Mouse (Mus musculus) left cerebral cortex, adult 2 months (tissue): ENCODE results near the gene Mnt. TPM values are rescaled to one million over a fixed set of nuclear protein-coding genes. Genes with fewer than 3 reads are reported as not detected.

Experiments used
- DNase-seq, 2 experiments: peaks; one replicate each; pipeline ENCODE4 v3.0.0; 2021 to 2022; ENCODE audit warnings: low spot score in 2 of 2, mixed read lengths in 1 of 2; ENCODE audit errors: extremely low spot score in 1 of 2
- H3K27ac ChIP-seq: fragments of 200-600 bp; 2 replicates; pipeline ENCODE4 v1.8.1; 2022
- H3K4me3 ChIP-seq: fragments of 200-600 bp; 2 replicates; pipeline ENCODE4 v1.8.1; 2022
- CTCF ChIP-seq: fragments of 200-600 bp; IDR thresholded peaks from 2 replicates; pipeline ENCODE4 v1.8.1; 2022; ENCODE audit warnings: antibody characterized with exemption, mild to moderate bottlenecking, moderate library complexity
- intact Hi-C: fragments of 180-260 bp; cut with DNase I; formaldehyde crosslinking; loops from one replicate; pipeline ENCODE4 v1.15.1; 2025
- total RNA-seq, 2 experiments: library from RNA; stranded (reverse); gene quantifications; 2 replicates each; pipeline ENCODE4 v1.2.3; 2021

The Mnt gene
- total RNA-seq, 2 experiments from 2014 or later = 32.4 to 37.3 TPM

DNA sequence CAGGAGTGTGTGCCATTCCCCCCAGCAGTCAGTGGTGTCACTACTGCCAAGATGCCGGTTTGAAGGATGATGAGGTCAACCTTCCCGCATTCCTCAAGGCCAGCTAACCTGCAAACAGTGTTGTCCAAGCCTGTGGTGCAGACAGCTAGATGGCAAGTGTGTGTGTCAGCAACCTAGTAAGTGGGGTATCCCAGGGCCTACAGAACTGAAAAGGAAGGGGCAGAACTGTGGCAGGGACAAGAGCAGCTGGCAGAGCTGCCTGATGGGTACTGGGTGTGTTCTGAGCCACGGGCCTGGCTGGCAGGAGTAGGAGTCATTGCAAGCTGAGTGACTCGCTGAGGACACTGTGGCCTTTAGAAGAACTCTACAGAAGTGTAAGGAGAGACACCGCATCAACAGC lies 31.4 kb downstream of the Mnt start:
- Histone ChIP-seq H3K27ac (no peak overlapping the region), H3K4me3 (no peak overlapping the region)
- DNase-seq = no peak
- intact Hi-C loops = no loop called here
- TF ChIP-seq CTCF = no peak

DNA sequence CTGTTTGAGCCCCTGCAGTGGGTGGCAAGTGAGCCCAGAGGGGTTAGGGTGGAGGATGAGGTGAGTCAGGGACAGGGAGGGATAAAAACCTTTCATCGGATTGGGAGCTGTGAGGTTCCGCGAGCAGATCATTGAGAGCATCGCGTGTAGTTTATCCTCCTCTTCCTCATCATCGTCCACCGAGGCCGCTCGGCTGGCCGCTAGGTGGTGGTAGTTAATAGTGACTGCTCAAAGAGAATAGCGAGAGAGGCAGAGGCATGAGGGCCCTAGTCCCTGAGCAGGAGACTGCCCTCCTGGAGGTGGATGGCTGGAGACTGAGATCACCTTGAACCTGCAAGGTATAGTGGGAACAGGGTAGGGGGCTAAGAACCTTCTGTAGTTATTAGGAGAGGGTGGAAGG lies 32.8 kb downstream of the Mnt start:
- intact Hi-C loops = no loop called here
- Histone ChIP-seq H3K4me3 (no peak overlapping the region), H3K27ac (no peak overlapping the region)
- TF ChIP-seq CTCF = peak; percentile 50
- no peak for DNase-seq

DNA sequence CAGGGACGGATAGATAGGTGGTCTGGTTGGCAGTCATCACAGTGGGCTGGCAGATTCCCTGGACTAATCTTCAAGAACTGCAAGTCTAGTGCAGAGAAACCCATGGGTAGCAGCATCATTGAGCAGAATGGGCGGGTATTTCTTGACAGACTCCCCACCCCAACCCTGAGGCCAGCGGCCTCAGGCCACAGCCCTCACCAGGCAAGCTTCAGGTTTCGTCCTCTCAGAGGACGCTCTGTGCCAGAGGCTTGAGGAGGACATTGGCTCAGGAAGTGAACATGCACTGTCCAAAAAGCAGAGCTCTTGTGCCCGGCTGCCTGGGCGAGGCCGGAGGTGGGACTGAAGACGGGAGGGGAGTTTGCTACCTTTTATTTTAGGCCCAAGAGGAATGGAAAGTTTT lies 33.7 kb downstream of the Mnt start:
- no peak for TF ChIP-seq CTCF
- intact Hi-C loops = no loop called here
- H3K27ac ChIP-seq = no peak overlapping the region

DNA sequence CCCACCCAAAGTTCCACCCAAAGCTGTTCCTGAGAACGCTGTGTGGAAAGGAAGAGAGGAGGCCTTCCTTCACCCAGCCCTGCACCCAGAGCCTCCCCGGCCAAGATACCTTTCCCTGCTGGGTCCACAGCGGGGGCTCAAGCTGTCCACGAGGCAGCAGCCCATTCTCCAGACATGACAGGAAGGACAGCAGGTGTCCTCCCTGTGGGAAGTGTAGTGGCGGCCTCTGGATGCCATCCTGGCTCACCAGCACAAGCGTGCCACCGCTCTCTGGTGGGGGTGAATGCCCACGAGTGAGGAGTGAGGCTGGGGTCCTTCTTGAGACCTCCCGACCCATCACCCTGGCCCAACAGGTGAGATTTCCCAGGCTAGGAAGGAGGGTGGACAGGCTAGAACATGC lies 34.5 kb downstream of the Mnt start:
- no peak overlapping the region for H3K27ac ChIP-seq
- no peak for TF ChIP-seq CTCF
- H3K4me3 ChIP-seq = no peak overlapping the region
- no peak for DNase-seq
- intact Hi-C loops = no loop called here

More for the DNA sequence above, 33.7 kb downstream of the Mnt start:
- no peak overlapping the region for H3K4me3 ChIP-seq
- no peak for DNase-seq

DNA sequence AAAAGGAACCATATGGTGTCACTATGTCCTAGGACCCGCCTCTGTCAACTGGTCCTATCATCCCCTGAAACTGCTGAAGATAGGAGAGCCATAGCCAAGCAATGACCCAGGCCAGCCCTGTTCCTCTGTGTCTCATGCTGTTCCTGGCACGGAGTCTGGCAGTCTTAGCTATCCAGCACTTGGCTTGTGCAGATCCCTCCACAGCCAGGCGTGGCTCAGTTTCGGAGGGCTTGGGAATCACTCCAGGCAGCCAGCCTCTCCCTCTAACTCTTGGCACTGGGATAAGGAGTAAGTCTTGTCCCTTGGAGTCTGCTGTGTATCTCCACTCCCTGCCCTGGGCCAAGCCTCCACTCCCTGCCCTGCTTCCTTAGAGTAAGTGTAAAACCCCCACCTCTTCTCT lies 35.9 kb downstream of the Mnt start:
- TF ChIP-seq CTCF = no peak
- DNase-seq = no peak
- Histone ChIP-seq H3K4me3 (no peak overlapping the region), H3K27ac (no peak overlapping the region)
- intact Hi-C loops = no loop called here

DNA sequence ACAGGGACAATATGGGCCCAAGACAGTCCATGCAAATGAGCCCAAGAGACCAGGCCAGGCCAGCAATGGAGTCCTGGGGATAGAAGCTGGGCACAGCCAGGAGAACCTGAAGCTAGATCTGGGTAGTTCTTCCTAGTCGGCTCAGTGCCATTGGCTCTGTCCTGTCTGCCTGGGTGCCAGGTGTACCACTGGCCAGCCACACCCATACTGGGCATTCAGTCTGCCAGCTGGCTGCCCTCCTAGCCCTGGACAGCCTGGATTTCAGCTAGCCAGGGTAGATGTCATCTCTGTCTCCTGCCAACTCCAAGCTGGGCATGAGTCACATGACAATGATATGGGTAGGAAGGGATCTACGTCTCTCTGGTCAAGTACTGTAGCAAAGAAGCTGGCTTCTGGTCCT lies 36.5 kb downstream of the Mnt start:
- no peak for DNase-seq
- TF ChIP-seq CTCF = no peak
- intact Hi-C loops = no loop called here
- Histone ChIP-seq H3K4me3 (no peak overlapping the region), H3K27ac (no peak overlapping the region)

DNA sequence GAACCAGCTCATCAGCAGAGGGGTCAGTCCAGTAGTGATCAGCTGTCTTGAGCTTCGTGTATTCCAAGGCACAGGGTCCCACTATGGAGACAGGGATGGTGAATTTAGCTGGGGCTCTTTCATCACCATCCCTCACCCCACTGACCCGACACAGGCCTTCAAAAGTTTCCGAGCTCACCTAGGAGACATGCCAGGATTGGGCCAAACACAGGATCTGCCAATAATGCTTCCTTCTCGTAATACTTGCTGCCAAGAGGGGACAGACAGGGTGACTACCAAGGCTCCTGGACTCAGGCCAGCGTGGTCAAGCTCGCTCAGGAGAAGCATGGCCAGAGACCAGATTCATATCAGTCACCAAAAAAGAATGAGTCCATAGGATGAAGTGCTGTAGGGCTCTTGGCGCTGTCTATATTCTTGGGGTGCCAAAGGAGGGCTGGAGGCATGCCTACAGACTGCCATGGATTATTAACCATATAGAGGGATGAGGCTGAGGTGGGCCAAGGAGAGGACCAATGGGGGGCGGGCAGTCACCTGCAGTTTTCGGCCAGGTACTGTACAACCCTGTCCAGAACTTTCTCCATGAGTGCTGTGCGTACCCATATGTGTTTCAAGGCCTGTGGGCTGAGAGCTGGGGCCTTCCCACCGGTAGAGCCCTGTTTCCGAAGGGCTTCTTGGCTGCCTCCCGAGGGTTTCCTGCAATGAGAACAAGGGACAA lies 37.5 kb downstream of the Mnt start:
- no peak overlapping the region for H3K4me3 ChIP-seq
- no peak for DNase-seq
- intact Hi-C loops = no loop called here
- no peak for TF ChIP-seq CTCF
- no peak overlapping the region for H3K27ac ChIP-seq

DNA sequence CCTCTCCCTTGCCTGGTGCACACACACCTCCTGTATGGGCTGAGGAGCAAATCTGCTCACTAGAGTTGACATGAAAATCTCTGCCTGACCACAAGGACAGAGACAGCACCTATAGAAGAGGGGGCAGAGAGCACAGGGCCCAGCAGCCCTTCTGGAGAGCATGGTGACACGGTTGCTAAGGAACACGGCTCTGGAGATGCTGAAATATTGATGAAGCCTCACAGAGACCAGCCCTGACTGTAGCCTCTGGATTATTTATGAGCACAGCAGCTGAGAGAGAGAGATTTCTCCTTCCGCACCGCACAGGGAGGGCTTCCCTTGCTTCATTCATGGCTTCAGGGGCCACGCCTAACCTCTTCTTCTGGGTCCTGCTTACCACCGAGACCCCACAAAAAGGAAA lies 38.9 kb downstream of the Mnt start:
- TF ChIP-seq CTCF = no peak
- no peak for DNase-seq
- intact Hi-C loops = no loop called here
- no peak overlapping the region for H3K4me3 ChIP-seq
- H3K27ac ChIP-seq = no peak overlapping the region

DNA sequence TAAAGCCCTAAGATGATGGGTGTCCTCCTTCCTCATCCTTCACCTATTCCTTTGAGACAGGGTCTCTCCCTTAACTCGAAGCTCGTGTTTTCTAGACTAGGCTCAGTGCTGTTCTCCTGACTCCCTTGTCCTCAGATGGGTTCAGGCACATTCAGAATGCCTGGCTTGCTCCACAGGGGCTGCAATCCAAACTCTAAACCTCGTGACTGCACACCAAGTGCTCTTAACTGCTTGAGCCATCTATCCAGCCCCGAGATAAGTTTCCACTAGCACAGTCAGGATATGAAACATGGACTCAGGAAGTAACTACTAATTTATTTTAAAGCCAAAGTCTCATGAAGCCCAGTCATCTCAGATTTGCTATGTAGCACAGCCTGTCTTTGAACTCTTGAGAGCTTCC lies 39.8 kb downstream of the Mnt start:
- no peak for DNase-seq
- Histone ChIP-seq H3K27ac (no peak overlapping the region; the same call in 1 of the 2 replicates), H3K4me3 (no peak overlapping the region)
- TF ChIP-seq CTCF = no peak
- intact Hi-C loops = no loop called here

DNA sequence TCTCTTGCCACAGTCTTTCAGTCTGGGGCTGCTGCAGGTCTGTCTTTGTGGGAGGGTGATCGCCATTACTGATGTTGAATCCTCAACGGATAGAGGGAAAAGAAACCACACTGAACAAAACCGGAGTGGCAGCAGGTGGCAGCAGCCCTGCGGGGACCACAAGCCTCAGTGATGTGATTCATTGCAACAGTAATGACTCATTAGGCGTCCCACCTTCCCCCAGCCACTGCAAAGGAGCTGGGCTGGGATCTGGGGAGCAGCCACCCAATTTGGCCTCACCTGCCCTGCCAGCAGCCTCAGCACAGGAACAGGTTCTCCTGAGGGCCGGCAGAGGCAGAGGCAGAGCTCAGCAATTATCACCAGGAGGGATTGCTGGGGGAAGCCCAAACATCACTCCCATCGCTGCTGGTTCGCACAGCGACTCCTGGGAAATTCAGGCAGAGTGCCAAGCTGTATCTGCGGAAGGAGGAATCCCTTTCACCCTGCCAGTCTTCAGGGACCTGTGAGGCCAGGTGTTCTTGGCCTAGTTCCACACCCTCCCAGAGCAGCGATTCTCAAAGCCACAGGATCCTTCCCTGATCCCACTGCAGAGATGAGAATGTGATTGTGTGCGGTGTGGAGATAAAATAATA lies 40.4 kb downstream of the Mnt start:
- no peak overlapping the region for H3K4me3 ChIP-seq
- peak; percentile 38 for TF ChIP-seq CTCF
- intact Hi-C loops = no loop called here
- peak; percentile 59 to 63 for DNase-seq
- peak overlapping the region; percentile 28; the same call in 1 of the 2 replicates for H3K27ac ChIP-seq

DNA sequence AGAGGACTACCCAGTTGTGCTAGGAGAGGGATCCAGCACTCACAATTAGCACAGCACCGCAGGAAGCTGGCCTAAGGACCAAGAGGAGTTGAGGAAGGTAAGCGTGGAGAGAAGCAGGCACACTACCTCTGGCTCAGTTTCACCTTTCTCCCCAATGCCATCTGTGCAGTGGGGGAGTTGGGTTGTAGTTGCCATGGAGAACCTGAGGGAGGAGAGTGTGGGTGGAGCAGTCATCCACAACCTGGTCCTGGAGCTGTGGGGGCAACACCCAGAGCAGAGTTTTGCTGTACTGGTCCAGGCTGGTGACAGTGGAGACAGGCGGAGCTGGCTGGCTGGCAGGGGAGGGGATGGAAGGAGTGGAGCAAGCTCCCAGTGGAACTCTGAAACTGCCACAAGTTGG lies 43.9 kb downstream of the Mnt start:
- Histone ChIP-seq H3K27ac (peak overlapping the region; percentile 40), H3K4me3 (no peak overlapping the region)
- peak in 1 of 2 experiments; percentile 45 for DNase-seq
- intact Hi-C loops = loop anchor here (1.0 kb wide), 1 partner anchor 296 kb away; no protein-coding TSS in a partner anchor
- no peak for TF ChIP-seq CTCF

DNA sequence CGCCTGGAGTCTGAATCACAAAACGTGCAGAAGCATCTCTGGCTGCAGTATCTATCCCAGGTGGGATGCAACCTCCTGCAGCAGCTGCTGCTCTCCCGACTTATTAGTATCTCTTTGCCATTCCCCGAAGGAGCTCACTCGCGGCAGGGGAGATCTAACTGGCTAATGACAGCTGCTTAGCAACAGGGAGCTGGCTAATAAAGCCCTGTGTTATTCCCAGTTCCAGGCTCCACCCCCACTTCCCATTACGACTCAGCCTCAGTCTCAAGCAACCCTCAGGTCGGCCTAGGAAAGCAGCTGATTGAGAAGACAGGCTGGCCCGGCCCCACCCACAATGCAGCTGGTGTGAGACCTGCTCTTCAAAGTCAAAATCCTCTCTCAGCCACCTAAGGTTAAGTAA lies 46.1 kb downstream of the Mnt start:
- intact Hi-C loops = loop anchor here (1.0 kb wide), 1 partner anchor 22 kb away; the partner anchor contains the start of gene Tsr1
- peak; percentile 41 to 72 for DNase-seq
- TF ChIP-seq CTCF = no peak
- Histone ChIP-seq H3K27ac (peak overlapping the region; percentile 79), H3K4me3 (peak overlapping the region; percentile 15)

DNA sequence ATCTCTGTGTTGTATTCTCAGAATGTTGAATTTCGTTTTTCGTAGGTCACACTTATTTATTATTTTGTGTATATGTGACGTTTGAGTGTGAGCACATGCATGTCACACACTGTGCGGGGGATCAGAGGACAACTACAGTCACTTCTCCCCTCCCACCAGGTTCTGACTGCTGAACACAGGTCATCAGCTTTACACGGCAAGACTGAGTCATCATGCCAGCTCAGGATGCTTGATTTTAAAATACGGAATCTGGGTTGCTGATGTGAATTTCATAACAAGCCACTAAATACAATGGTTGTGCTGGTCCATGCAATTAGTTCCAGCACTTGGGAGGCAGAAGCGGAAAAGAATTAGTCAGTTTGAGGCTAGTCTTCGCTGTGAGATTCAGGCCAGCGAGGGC lies 50.3 kb downstream of the Mnt start:
- no peak for DNase-seq
- no peak for TF ChIP-seq CTCF
- no peak overlapping the region for H3K4me3 ChIP-seq
- no peak overlapping the region for H3K27ac ChIP-seq
- intact Hi-C loops = no loop called here
